Mouse (Mus musculus): ENCODE results near the gene Taf13. TPM values are rescaled to one million over a fixed set of nuclear protein-coding genes. Genes with fewer than 3 reads are reported as not detected.

The Taf13 gene
- polyA plus RNA-seq, 1 experiment, result 5.3 TPM

- Histone ChIP-seq H3K4me3 (ENCODE audit: insufficient read depth, low read depth, low read length) (no peak overlapping the region), H3K4me1 (ENCODE audit: control insufficient read depth, insufficient read depth, low read length) (no peaks in the 10 kb centered on the region), H3K27me3 (replicated peaks; ENCODE audit: control insufficient read depth, insufficient read depth, low read length) (no peaks in the 10 kb centered on the region), H3K36me3 (ENCODE audit: control insufficient read depth, insufficient read depth, low read length) (peaks cover 2% of the 10 kb centered on the region), H3K27ac (ENCODE audit: insufficient read depth, low read depth, low read length) (no peak overlapping the region)
- TF ChIP-seq POLR2A (IDR thresholded peaks at IDR 0.05; ENCODE audit: low read depth, low read length) (no peak), CTCF (conservative IDR thresholded peaks at IDR 0.05; ENCODE audit: insufficient read depth, insufficient read length, low read depth, low read length) (no peak)
- 30% methylated on average over 3 of the region's 3 CpGs for WGBS
- DNase-seq, result no peak
Observed at GRCm38 (mm10) chr3:108608906-108609305, 37.4 kb downstream of the Taf13 start.

Other genes starting within 250 kb of the Taf13 start
- 0.06 TPM in 1 of 2 replicates, not detected in the other for gene Mybphl, start 206.8 kb upstream of the Taf13 start, polyA plus RNA-seq (2012; rRNA removed)
- gene Psrc1, start 187.9 kb upstream of the Taf13 start, polyA plus RNA-seq (2012; rRNA removed), result 1.6 and 1.7 TPM in 2 replicates
- gene Celsr2, start 156.1 kb upstream of the Taf13 start, polyA plus RNA-seq (2012; rRNA removed), result 60.5 and 67.4 TPM in 2 replicates
- gene Sars, start 126.5 kb upstream of the Taf13 start, polyA plus RNA-seq (2012; rRNA removed), result 49.2 and 58.8 TPM in 2 replicates
- gene 1700013F07Rik, start 37.5 kb upstream of the Taf13 start, polyA plus RNA-seq (2012; rRNA removed), result 0.17 and 0.24 TPM in 2 replicates
- gene 5330417C22Rik, start 35.2 kb upstream of the Taf13 start, polyA plus RNA-seq (2012; rRNA removed), result 0.25 and 0.37 TPM in 2 replicates
- gene Tmem167b, start 9.2 kb upstream of the Taf13 start, polyA plus RNA-seq (2012; rRNA removed), result 6.4 and 7.5 TPM in 2 replicates
- 5.6 TPM in 2 replicates for gene Wdr47, start 19.6 kb downstream of the Taf13 start, polyA plus RNA-seq (2012; rRNA removed)
- 43.5 and 50.5 TPM in 2 replicates for gene Clcc1, start 82.2 kb downstream of the Taf13 start, polyA plus RNA-seq (2012; rRNA removed)
- 1.6 and 1.8 TPM in 2 replicates for gene Gpsm2, start 150.6 kb downstream of the Taf13 start, polyA plus RNA-seq (2012; rRNA removed)
- not detected in 2 replicates for gene Aknad1, start 168.0 kb downstream of the Taf13 start, polyA plus RNA-seq (2012; rRNA removed)